Mouse (Mus musculus): Measurements from ENCODE around the gene Ankrd54.
"Not testable (repeated sequence)": the region's sequence is repeated elsewhere in the genome, so short reads cannot be mapped to it uniquely, and the experiment has no call there.

Ankrd54 gene

DNA sequence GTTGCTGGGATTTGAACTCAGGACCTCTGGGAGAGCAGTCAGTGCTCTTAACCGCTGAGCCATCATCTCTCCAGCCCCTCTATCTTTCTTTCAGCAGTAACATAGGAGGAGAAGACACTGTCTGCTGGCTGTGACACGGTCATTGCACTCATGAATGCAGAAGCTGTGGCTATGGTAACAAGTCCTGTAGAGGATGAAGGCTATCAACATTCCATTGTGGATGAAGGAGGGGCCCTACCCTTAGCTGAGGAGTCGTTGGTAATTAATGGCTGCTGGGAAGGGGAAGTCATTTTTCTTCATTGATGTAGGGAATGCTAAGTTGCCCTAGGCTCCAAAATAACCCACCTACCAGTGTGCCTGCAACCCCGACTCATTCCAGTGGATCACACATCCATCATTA lies 44.5 kb downstream of the Ankrd54 start:
- DNase-seq (ENCODE audit: low spot score) = peak; percentile 60

GRCm38 (mm10) chr15:79013382-79013781 lies 49.3 kb downstream of the Ankrd54 start:
- DNase-seq (ENCODE audit: low spot score) = no peak

GRCm38 (mm10) chr15:79011550-79011949 lies 51.1 kb downstream of the Ankrd54 start:
- peak; percentile 51 for DNase-seq (ENCODE audit: low spot score)

GRCm38 (mm10) chr15:79009734-79010133 lies 53.0 kb downstream of the Ankrd54 start:
- no peak for DNase-seq (ENCODE audit: low spot score)

DNA sequence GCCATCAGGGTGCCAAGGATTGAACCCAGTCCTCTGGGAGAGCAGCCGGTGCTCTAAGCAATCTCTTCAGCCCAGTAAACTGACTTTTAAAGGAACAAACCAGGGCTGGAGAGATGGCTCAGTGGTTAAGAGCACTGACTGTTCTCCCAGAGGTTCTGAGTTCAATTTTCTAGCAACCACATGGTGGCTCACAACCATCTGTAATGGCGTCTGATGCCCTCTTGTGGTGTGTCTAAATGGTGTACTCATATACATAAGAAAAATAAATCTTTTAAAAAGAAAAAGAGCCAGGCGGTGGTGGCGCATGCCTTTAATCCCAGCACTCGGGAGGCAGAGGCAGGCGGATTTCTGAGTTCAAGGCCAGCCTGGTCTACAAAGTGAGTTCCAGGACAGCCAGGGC lies 54.9 kb downstream of the Ankrd54 start:
- DNase-seq (ENCODE audit: low spot score) = not testable (repeated sequence)

GRCm38 (mm10) chr15:79007059-79007458 lies 55.6 kb downstream of the Ankrd54 start:
- no peak for DNase-seq (ENCODE audit: low spot score)

GRCm38 (mm10) chr15:79006638-79007037 lies 56.1 kb downstream of the Ankrd54 start:
- DNase-seq (ENCODE audit: low spot score) = peak; percentile 35

DNA sequence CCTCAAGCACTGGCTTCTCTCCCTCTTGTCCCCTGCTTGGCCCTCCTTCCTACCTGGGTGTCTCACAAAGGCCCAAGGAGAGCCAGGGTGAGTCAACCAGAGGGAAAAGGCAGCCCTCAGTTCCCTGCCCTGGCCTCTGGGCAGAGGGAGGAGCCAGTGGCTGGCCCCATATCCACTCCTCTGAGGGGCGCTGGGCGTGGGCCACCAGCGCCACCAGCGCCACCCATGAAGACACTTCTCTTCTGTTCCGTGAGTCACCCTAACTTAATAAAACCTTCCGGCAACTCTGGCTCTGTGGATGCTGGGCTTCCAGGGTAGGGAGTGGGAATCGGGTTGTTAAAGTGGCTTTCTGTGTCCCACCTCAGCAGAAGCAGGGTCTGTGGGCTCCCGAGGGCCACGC lies 57.1 kb downstream of the Ankrd54 start:
- no peak for DNase-seq (ENCODE audit: low spot score)

Measured in embryo, embryonic 10 days (tissue).